Mouse (Mus musculus): Measurements from ENCODE around the gene Brca2. TPM values are rescaled to one million over a fixed set of nuclear protein-coding genes. Genes with fewer than 3 reads are reported as not detected.

Gene Brca2
- polyA plus RNA-seq, 1 experiment from 2014 or later, result 25.4 TPM

DNA sequence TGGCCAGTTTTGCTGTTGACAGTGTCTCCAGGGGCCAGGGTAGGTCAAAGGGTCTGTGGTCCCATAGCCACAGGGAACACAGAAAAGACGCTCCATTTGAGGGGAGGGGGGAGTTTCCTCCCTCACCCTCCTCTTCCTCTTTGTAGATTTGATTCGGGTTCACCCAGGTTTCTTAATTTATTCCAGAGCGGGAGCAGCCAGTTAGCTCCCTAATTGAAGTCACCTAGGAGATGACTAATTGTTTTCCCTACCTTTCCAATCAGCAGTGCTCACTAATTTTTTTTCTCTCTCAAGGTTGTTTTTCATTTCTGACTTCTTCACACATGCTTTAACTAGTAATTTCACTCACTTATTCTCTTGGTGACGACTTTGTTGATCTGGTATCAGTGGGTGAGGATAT lies 4.4 kb upstream of the Brca2 start, which contains the start of gene Zar1l:
Gene Zar1l (minus strand): TSS at position 101 of the 400 bp plus-strand sequence.
- Histone ChIP-seq H3K4me1 (peaks cover 5% of the 10 kb centered on the region), H3K4me2 (replicated peaks) (no peak within 1 kb of the TSS), H3K9ac (no peak within 1 kb of the TSS), H3K27ac (no peak within 1 kb of the TSS), H3K27me3 (no peaks in the 10 kb centered on the region), H3K9me3 (no peaks in the 10 kb centered on the region), H3K4me3 (no peak within 1 kb of the TSS), H3K36me3 (no peaks in the 10 kb centered on the region)
- no peak for ATAC-seq (ENCODE audit: low FRiP score, low read depth)
- WGBS, result 39% methylated on average over 4 of the region's 4 CpGs

DNA sequence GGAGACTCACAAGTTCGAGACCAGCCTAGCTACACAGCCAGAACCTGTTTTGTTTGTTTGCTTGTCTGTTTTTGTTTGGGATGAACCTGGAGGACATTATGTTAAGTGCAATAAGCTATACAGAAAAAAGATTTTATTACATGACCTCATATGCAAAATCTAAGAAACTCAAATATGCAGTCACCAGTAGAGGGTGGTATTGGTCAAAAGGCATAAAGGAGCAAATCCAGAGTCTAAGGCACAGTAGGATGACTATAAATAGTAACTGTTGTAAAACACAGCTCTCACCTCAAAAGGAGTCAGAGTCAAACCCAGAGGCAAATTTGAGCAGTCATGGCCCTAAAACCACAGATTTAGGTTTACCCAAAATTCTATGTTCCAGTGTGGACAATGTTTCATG lies 2.9 kb upstream of the Brca2 start:
- no peak overlapping the region for H3K4me2 ChIP-seq (replicated peaks)
- no peaks in the 10 kb centered on the region for H3K9me3 ChIP-seq
- H3K4me3 ChIP-seq, result no peak overlapping the region
- H3K27me3 ChIP-seq, result no peaks in the 10 kb centered on the region
- H3K4me1 ChIP-seq, result peaks cover 12% of the 10 kb centered on the region
- WGBS, result 86% methylated on average over 1 of the region's 1 CpGs
- H3K27ac ChIP-seq, result no peak overlapping the region
- no peaks in the 10 kb centered on the region for H3K36me3 ChIP-seq
- no peak overlapping the region for H3K9ac ChIP-seq
- no peak for ATAC-seq (ENCODE audit: low FRiP score, low read depth)

DNA sequence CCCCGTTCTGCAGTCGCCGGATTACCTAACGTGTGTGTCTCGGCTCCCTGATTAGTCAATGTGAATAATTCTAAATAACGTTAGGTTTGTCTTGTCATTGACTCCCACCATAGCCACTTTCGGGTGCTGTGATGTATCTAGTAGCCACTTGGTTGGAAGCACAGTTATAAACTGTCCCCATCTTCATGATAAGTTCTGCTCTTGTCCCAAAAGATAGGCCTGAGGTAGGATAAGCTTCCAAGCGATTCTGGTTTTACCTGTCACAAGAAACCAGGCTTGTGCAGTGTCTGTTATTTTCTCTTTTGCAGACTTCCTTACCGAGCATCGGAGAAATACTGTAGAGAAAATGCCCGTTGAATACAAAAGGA lies 421 bp downstream of the Brca2 start:
- no peaks in the 10 kb centered on the region for H3K9me3 ChIP-seq
- peak overlapping the region; percentile 93 for H3K9ac ChIP-seq
- peak overlapping the region; percentile 69 for H3K4me2 ChIP-seq (replicated peaks)
- peaks cover 12% of the 10 kb centered on the region for H3K4me1 ChIP-seq
- ATAC-seq (ENCODE audit: low FRiP score, low read depth), result 0 out of 2 replicates have a peak, but pooled peaks have one; percentile 29
- no peaks in the 10 kb centered on the region for H3K27me3 ChIP-seq
- peak overlapping the region; percentile 75 for H3K27ac ChIP-seq
- H3K36me3 ChIP-seq, result peaks cover 4% of the 10 kb centered on the region; the same call in 1 of the 2 replicates
- H3K4me3 ChIP-seq, result peak overlapping the region; percentile 77
- WGBS, result 6% methylated on average over 11 of the region's 11 CpGs

DNA sequence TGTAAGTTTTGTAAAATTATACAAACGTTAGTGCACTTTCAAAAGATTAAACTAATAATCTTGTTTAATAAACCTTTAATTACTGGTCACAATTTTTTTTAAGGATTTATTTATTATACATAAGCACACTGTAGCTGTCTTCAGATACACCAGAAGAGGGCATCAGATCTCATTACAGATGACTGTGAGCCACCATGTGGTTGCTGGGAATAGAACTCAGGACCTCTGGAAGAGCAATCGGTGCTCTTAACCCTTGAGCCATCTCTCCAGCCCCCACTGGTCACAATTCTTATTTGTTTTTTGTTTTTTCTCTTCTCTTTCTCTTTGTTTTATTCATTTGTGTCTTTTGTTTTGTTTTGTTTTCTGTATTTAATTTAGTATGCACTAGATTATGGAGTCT lies 2.8 kb downstream of the Brca2 start:
- Histone ChIP-seq H3K36me3 (peaks cover 11% of the 10 kb centered on the region), H3K9me3 (no peaks in the 10 kb centered on the region), H3K27ac (no peak overlapping the region), H3K4me2 (replicated peaks) (no peak overlapping the region), H3K4me3 (no peak overlapping the region), H3K4me1 (peaks cover 12% of the 10 kb centered on the region), H3K9ac (no peak overlapping the region), H3K27me3 (no peaks in the 10 kb centered on the region)
- WGBS, result 91% methylated on average over 2 of the region's 2 CpGs
- ATAC-seq (ENCODE audit: low FRiP score, low read depth), result no peak

DNA sequence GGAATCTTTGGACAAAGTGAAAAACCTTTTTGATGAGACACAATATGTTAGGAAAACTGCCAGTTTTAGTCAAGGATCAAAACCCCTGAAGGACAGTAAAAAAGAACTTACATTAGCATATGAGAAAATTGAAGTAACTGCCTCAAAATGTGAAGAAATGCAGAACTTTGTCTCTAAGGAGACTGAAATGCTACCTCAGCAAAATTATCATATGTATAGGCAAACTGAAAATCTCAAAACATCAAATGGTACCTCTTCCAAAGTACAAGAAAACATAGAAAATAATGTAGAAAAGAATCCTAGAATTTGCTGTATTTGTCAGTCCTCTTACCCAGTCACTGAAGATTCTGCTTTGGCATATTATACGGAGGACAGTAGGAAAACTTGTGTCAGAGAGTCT lies 18.9 kb downstream of the Brca2 start:
- H3K4me1 ChIP-seq, result no peaks in the 10 kb centered on the region
- H3K9me3 ChIP-seq, result peaks cover 3% of the 10 kb centered on the region; the same call in 1 of the 2 replicates
- no peak overlapping the region for H3K9ac ChIP-seq
- no peak overlapping the region for H3K27ac ChIP-seq
- 97% methylated on average over 1 of the region's 1 CpGs for WGBS
- H3K36me3 ChIP-seq, result peaks cover 42% of the 10 kb centered on the region
- H3K27me3 ChIP-seq, result no peaks in the 10 kb centered on the region
- no peak for ATAC-seq (ENCODE audit: low FRiP score, low read depth)
- no peak overlapping the region for H3K4me2 ChIP-seq (replicated peaks)
- no peak overlapping the region for H3K4me3 ChIP-seq

DNA sequence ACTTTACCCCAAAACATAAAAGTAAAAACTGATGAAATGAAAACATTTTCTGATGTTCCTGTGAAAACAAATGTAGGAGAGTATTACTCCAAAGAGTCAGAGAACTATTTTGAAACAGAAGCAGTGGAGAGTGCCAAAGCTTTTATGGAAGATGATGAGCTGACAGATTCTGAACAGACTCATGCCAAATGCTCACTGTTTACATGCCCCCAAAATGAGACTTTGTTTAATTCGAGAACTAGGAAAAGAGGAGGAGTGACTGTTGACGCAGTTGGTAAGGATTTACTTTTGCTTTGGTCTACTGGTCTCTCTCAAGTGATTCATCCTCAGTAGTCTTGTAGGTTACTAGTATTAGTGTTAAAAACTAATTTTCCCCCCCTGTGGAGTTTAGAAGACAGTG lies 20.8 kb downstream of the Brca2 start:
- H3K27ac ChIP-seq, result no peak overlapping the region
- H3K4me1 ChIP-seq, result no peaks in the 10 kb centered on the region
- no peak overlapping the region for H3K9ac ChIP-seq
- no peak for ATAC-seq (ENCODE audit: low FRiP score, low read depth)
- no peak overlapping the region for H3K4me3 ChIP-seq
- H3K27me3 ChIP-seq, result no peaks in the 10 kb centered on the region
- H3K9me3 ChIP-seq, result no peaks in the 10 kb centered on the region
- H3K36me3 ChIP-seq, result peaks cover 27% of the 10 kb centered on the region
- 96% methylated on average over 2 of the region's 2 CpGs for WGBS
- H3K4me2 ChIP-seq (replicated peaks), result no peak overlapping the region

DNA sequence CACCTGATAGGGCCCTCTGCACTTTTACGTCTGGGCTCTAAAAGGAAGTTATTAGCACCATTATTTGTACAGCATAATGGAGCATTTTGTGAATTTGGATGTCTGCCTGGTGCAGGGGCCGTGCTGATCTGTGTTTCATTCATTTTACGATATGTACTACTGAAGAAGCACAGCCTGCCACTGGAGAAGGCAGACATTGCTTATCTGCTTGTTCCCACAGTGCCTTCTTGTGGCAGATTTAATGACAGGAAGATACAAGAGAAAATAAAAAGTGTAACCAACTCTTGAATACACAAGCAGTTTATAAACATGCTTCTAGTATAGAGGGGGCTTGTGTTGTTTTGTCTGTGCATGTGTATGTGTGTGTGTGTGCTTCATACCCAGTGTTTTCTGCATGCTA lies 29.2 kb downstream of the Brca2 start:
- H3K4me3 ChIP-seq, result no peak overlapping the region
- H3K9ac ChIP-seq, result no peak overlapping the region
- no peak for ATAC-seq (ENCODE audit: low FRiP score, low read depth)
- H3K27ac ChIP-seq, result no peak overlapping the region
- no peaks in the 10 kb centered on the region for H3K27me3 ChIP-seq
- no peaks in the 10 kb centered on the region for H3K4me1 ChIP-seq
- H3K9me3 ChIP-seq, result no peaks in the 10 kb centered on the region
- 54% methylated on average over 3 of the region's 3 CpGs for WGBS
- no peak overlapping the region for H3K4me2 ChIP-seq (replicated peaks)
- H3K36me3 ChIP-seq, result peaks cover 60% of the 10 kb centered on the region

DNA sequence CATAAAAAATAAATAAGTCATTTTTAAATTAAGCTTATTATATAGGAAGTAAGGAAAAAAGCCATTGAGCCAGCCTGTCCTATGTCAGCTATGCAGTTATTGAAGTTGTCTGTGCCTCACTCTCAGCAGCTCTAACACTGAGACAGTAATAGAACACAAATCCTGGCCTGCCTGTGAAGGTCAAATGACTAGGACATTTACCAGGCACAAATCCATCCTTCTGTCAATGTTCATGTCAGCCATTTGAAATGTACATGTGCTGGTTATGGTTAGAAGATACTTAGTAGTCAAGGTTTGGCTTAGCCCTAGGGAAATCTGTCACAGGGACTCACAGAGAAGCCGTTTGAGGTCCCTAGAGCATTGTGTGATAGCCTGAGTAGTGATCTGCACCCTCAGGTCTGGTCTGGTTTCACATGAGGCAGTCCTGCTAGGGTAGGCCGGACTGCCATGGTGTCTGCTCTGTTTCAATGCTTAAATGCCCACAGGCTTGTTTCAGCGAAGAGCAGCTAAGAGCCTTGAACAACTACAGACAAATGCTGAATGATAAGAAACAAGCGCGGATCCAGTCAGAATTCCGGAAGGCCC lies 37.2 kb downstream of the Brca2 start:
- Histone ChIP-seq H3K27ac (no peak overlapping the region), H3K4me3 (no peak overlapping the region), H3K4me1 (no peaks in the 10 kb centered on the region), H3K9ac (no peak overlapping the region), H3K9me3 (no peaks in the 10 kb centered on the region), H3K27me3 (no peaks in the 10 kb centered on the region), H3K4me2 (replicated peaks) (no peak overlapping the region), H3K36me3 (peaks cover 72% of the 10 kb centered on the region)
- ATAC-seq (ENCODE audit: low FRiP score, low read depth), result no peak
- 94% methylated on average over 6 of the region's 6 CpGs for WGBS

DNA sequence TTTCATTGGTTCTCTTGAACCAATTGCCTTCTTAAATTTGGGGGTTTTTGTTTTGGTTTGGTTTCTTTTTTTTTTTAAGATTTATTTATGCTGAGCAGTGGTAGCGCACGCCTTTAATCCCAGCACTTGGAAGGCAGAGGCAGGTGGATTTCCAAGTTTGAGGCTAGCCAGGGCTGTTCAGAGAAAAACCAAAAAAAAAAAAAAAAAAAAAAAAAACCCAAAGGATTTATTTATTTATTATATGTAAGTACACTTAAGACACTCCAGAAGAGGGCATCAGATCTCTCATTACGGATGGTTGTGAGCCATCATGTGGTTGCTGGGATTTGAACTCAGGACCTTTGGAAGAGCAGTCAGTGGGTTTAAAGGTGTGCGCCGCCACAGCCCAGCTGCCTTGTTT lies 38.4 kb downstream of the Brca2 start:
- Histone ChIP-seq H3K36me3 (peaks cover 68% of the 10 kb centered on the region), H3K27ac (no peak overlapping the region), H3K4me3 (no peak overlapping the region), H3K4me2 (replicated peaks) (no peak overlapping the region), H3K9ac (no peak overlapping the region), H3K9me3 (no peaks in the 10 kb centered on the region), H3K27me3 (no peaks in the 10 kb centered on the region), H3K4me1 (no peaks in the 10 kb centered on the region)
- WGBS, result 96% methylated on average over 5 of the region's 5 CpGs
- no peak for ATAC-seq (ENCODE audit: low FRiP score, low read depth)

DNA sequence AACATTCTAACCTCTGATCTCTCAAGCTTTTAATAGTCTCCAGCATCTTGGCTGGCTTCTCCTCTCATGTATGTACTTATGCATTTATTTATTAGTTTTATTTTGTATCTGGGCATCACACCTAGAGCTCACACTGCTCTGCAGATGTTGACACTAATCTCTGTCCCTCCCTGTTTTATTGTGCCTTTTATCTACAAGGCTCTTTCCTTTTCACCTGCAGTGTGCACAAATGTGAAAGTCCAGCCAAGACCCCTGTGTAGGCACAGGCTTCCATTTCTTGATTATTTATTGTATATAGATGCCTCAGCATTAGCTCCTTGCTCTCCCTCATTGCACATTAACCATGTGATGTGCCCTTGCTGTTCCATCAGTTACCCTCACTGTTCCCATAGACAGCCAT lies 38.9 kb downstream of the Brca2 start:
- Histone ChIP-seq H3K36me3 (peaks cover 73% of the 10 kb centered on the region), H3K27me3 (no peaks in the 10 kb centered on the region), H3K9ac (no peak overlapping the region), H3K4me2 (replicated peaks) (no peak overlapping the region), H3K27ac (no peak overlapping the region), H3K9me3 (no peaks in the 10 kb centered on the region), H3K4me1 (no peaks in the 10 kb centered on the region), H3K4me3 (no peak overlapping the region)
- no peak for ATAC-seq (ENCODE audit: low FRiP score, low read depth)

DNA sequence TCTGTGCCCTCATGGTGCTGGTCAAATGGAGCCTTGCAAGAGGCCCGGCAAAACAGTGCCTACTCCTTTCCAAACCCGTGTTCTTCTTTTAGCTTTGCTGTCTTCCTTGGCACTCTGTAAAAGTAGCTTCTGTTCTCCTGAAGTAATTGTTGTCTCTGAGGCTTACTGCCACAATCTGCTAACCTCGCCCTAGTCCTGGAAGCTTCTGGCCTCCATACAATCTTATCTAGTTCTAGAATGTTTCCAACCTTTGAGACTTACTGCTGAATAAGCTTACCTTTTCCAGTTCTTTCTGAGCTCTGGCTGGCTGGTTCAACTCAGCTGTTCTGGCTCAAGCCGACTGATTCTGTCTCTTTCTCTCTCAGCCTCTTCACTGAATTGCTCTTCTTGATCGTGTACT lies 39.4 kb downstream of the Brca2 start:
- peaks cover 74% of the 10 kb centered on the region for H3K36me3 ChIP-seq
- no peak overlapping the region for H3K9ac ChIP-seq
- H3K27ac ChIP-seq, result no peak overlapping the region
- no peak overlapping the region for H3K4me2 ChIP-seq (replicated peaks)
- H3K4me1 ChIP-seq, result no peaks in the 10 kb centered on the region
- ATAC-seq (ENCODE audit: low FRiP score, low read depth), result no peak
- no peaks in the 10 kb centered on the region for H3K27me3 ChIP-seq
- H3K9me3 ChIP-seq, result no peaks in the 10 kb centered on the region
- H3K4me3 ChIP-seq, result no peak overlapping the region
- 89% methylated on average over 5 of the region's 5 CpGs for WGBS

DNA sequence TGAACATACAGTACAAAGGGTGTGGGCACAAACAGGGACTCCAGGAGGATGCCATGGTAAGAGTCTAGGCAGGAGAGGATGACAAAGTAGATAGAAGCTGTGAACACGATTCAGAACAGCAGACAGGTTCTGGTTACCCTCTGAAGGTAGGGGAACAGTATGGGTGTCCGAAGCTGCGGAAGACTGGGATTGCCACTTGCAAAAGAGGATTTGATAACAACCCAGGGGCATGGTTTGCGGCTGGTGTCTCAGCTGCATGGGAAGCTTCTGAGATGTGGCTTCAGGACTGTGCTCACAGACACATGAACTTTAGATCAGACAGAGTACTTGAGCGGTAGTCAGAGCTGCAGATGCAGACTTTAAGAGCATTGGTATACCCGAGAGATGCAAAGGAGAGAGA lies 42.0 kb downstream of the Brca2 start:
- Histone ChIP-seq H3K9ac (no peak overlapping the region), H3K4me2 (replicated peaks) (no peak overlapping the region), H3K9me3 (no peaks in the 10 kb centered on the region), H3K36me3 (peaks cover 74% of the 10 kb centered on the region), H3K27me3 (no peaks in the 10 kb centered on the region), H3K27ac (no peak overlapping the region), H3K4me3 (no peak overlapping the region), H3K4me1 (no peaks in the 10 kb centered on the region)
- no peak for ATAC-seq (ENCODE audit: low FRiP score, low read depth)
- 89% methylated on average over 6 of the region's 6 CpGs for WGBS

DNA sequence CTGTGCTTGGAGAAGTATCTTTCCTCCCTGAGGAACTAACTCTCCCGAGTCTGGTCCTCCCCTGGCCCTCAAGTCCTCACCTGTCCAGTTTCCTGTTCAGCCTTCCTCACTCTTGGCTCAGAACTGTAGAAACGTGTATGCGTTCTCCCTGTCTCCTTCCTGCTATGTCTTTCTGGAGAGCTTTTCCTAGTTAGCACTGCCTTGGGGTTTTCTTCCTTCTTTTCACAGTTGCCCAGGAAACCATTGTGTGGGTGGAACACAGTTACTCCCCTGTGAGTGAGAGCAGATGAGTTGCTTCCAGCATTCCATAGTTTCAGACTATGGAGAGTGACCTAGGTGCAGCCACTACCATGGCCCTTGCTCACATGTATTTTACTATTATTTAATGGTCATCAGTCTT lies 43.8 kb downstream of the Brca2 start:
- ATAC-seq (ENCODE audit: low FRiP score, low read depth), result no peak
- no peaks in the 10 kb centered on the region for H3K4me1 ChIP-seq
- no peaks in the 10 kb centered on the region for H3K27me3 ChIP-seq
- no peak overlapping the region for H3K9ac ChIP-seq
- H3K4me2 ChIP-seq (replicated peaks), result no peak overlapping the region
- H3K4me3 ChIP-seq, result no peak overlapping the region
- WGBS, result 71% methylated on average over 3 of the region's 3 CpGs
- H3K36me3 ChIP-seq, result peaks cover 75% of the 10 kb centered on the region
- no peak overlapping the region for H3K27ac ChIP-seq
- no peaks in the 10 kb centered on the region for H3K9me3 ChIP-seq

Data from limb, embryonic 13.5 days (tissue).